Mouse (Mus musculus) midbrain, embryonic 14.5 days (tissue): ENCODE results near the gene Fam178b. TPM values are rescaled to one million over a fixed set of nuclear protein-coding genes. Genes with fewer than 3 reads are reported as not detected.

ENCODE experiments used
- ATAC-seq: fragments of 200-750 bp; cut with Nextera tagmentation; 2 replicates; pipeline ENCODE4 v1.8.0; 2017; ENCODE audit warnings: moderate number of reproducible peaks, moderate library complexity; ENCODE audit not compliant: low FRiP score, low TSS enrichment
- DNase-seq: peaks from one replicate; pipeline ENCODE4 v3.0.0-alpha.2; 2015
- H3K27ac ChIP-seq: fragments of 300-500 bp; sonication (generic); replicated peaks from 2 replicates; pipeline ENCODE4 v1.5.1; 2014; ENCODE audit warnings: mild to moderate bottlenecking, low read depth, low read length, moderate library complexity
- H3K27me3 ChIP-seq: fragments of 300-500 bp; sonication (generic); 2 replicates; pipeline ENCODE4 v1.6.1; 2014; ENCODE audit warnings: low read length, control low read depth, mixed read lengths; ENCODE audit not compliant: control insufficient read depth, insufficient read depth
- H3K36me3 ChIP-seq: fragments of 300-500 bp; sonication (generic); 2 replicates; pipeline ENCODE4 v1.6.1; 2014; ENCODE audit warnings: low read length, control low read depth; ENCODE audit not compliant: control insufficient read depth, insufficient read depth
- H3K4me1 ChIP-seq: fragments of 300-500 bp; sonication (generic); 2 replicates; pipeline ENCODE4 v1.6.1; 2014; ENCODE audit warnings: mild to moderate bottlenecking, antibody characterized with exemption, low read length, control low read depth; ENCODE audit not compliant: control insufficient read depth, insufficient read depth
- H3K4me2 ChIP-seq: fragments of 300-500 bp; sonication (generic); 2 replicates; pipeline ENCODE4 v1.6.1; 2014; ENCODE audit warnings: mild to moderate bottlenecking, low read length, moderate library complexity
- H3K4me3 ChIP-seq: fragments of 300-500 bp; sonication (generic); replicated peaks from 2 replicates; pipeline ENCODE4 v1.5.1; 2014; ENCODE audit warnings: low read depth, low read length
- H3K9ac ChIP-seq: fragments of 300-500 bp; sonication (generic); replicated peaks from 2 replicates; pipeline ENCODE4 v1.6.1; 2014; ENCODE audit warnings: mild to moderate bottlenecking, low read length, moderate library complexity
- H3K9me3 ChIP-seq: fragments of 300-500 bp; sonication (generic); 2 replicates; pipeline ENCODE4 v1.6.1; 2016; ENCODE audit warnings: low read length, control low read depth, mixed read lengths; ENCODE audit not compliant: control insufficient read depth
- WGBS: fragments of 180-500 bp; shearing (Covaris S2); extraction: QIAGEN DNeasy Blood & Tissue Kit; methylation state at CpG from one replicate; pipeline ENCODE4 v1.1.7; 2014; 5-methylcytosine and 5-hydroxymethylcytosine counted together
- microRNA-seq: library from miRNA; unstranded; fragments of <30 nt; microRNA quantifications from one replicate; pipeline ENCODE4, GENCODE M21; 2016
- polyA plus RNA-seq: library from polyadenylated mRNA; unstranded; fragments of >200 nt; fragmentation: Nextera tagmentation; extraction: Ambion mirVana; gene quantifications from 2 replicates; pipeline ENCODE4 v1.2.1, GENCODE M21; 2014

Fam178b gene
- polyA plus RNA-seq, 1 experiment from 2014 or later: 0.29 TPM

- H3K9me3 ChIP-seq: no peaks in the 10 kb centered on the region
- H3K4me2 ChIP-seq: peak overlapping the region; percentile 97
- H3K9ac ChIP-seq: peak overlapping the region; percentile 85
- ATAC-seq (no peak), DNase-seq (peak; percentile 55)
- 0% methylated on average over 1 of the region's 1 CpGs for WGBS
- no peaks in the 10 kb centered on the region for H3K36me3 ChIP-seq
- H3K27me3 ChIP-seq: no peaks in the 10 kb centered on the region
- peak overlapping the region; percentile 83 for H3K4me3 ChIP-seq
- H3K27ac ChIP-seq: no peak overlapping the region
- H3K4me1 ChIP-seq: peaks cover 23% of the 10 kb centered on the region
Observed at GRCm38 (mm10) chr1:36513310-36513709, 169.7 kb downstream of the Fam178b start.

GRCm38 (mm10) chr1:36512966-36513280 lies 170.1 kb downstream of the Fam178b start:
- DNase-seq (no peak), ATAC-seq (no peak)
- peak overlapping the region; percentile 83 for H3K4me3 ChIP-seq
- peak overlapping the region; percentile 97 for H3K4me2 ChIP-seq
- peak overlapping the region; percentile 96 for H3K27ac ChIP-seq
- H3K27me3 ChIP-seq: no peaks in the 10 kb centered on the region
- H3K36me3 ChIP-seq: no peaks in the 10 kb centered on the region
- WGBS: 1% methylated on average over 16 of the region's 16 CpGs
- no peaks in the 10 kb centered on the region for H3K9me3 ChIP-seq
- peaks cover 23% of the 10 kb centered on the region for H3K4me1 ChIP-seq
- peak overlapping the region; percentile 85 for H3K9ac ChIP-seq

Small RNA genes lying within 50 kb of the gene (microRNA-seq; reads per million reads assigned to microRNA genes)
- gene Gm24133: not detected

Other genes with a start within 250 kb of the Fam178b start
- 41.2 and 42.7 TPM in 2 replicates for gene Lman2l, start 237.9 kb downstream of the Fam178b start, polyA plus RNA-seq
- gene Cnnm4, start 211.6 kb downstream of the Fam178b start, polyA plus RNA-seq: 9.5 and 11.9 TPM in 2 replicates
- 6.5 and 7.6 TPM in 2 replicates for gene Cnnm3, start 171.3 kb downstream of the Fam178b start, polyA plus RNA-seq
- 10.4 and 10.5 TPM in 2 replicates for gene Ankrd23, start 146.3 kb downstream of the Fam178b start, polyA plus RNA-seq
- gene Gm42417, start 143.8 kb downstream of the Fam178b start, polyA plus RNA-seq: not detected in 2 replicates
- 22.3 and 28.5 TPM in 2 replicates for gene Ankrd39, start 135.7 kb downstream of the Fam178b start, polyA plus RNA-seq
- gene Sema4c, start 124.8 kb downstream of the Fam178b start, polyA plus RNA-seq: 4.7 and 8.7 TPM in 2 replicates
- gene Cox5b, start 8.3 kb upstream of the Fam178b start, polyA plus RNA-seq: 606 and 777 TPM in 2 replicates
- gene 4933424G06Rik, start 27.0 kb upstream of the Fam178b start, polyA plus RNA-seq: 0.51 and 0.80 TPM in 2 replicates
- gene Actr1b, start 31.2 kb upstream of the Fam178b start, polyA plus RNA-seq: 77.9 and 81.9 TPM in 2 replicates
- gene Zap70, start 78.6 kb upstream of the Fam178b start, polyA plus RNA-seq: 1.7 and 2.0 TPM in 2 replicates